Mouse (Mus musculus) hindbrain, embryonic 12.5 days (tissue): ENCODE measurements around the gene Cep250. TPM values are rescaled to one million over a fixed set of nuclear protein-coding genes. Genes with fewer than 3 reads are reported as not detected.
A peak's percentile ranks its signal among the peaks of the same experiment; 100 is the strongest.

Experiments used
- ATAC-seq: fragments of 200-750 bp; cut with Nextera tagmentation; 2 replicates; pipeline ENCODE4 v1.8.0; 2017; ENCODE audit warnings: moderate TSS enrichment; ENCODE audit not compliant: low FRiP score
- H3K27ac ChIP-seq: fragments of 300-500 bp; sonication (generic); 2 replicates; pipeline ENCODE4 v1.5.1; 2016; ENCODE audit warnings: mild to moderate bottlenecking
- H3K27me3 ChIP-seq: fragments of 300-500 bp; sonication (generic); 2 replicates; pipeline ENCODE4 v1.6.1; 2016; ENCODE audit warnings: mild to moderate bottlenecking
- H3K36me3 ChIP-seq: fragments of 300-500 bp; sonication (generic); 2 replicates; pipeline ENCODE4 v1.6.1; 2016; ENCODE audit warnings: mild to moderate bottlenecking
- H3K4me1 ChIP-seq: fragments of 300-500 bp; sonication (generic); 2 replicates; pipeline ENCODE4 v1.6.1; 2016
- H3K4me2 ChIP-seq: fragments of 300-500 bp; sonication (generic); replicated peaks from 2 replicates; pipeline ENCODE4 v1.6.1; 2016; ENCODE audit warnings: mild to moderate bottlenecking
- H3K4me3 ChIP-seq: fragments of 300-500 bp; sonication (generic); 2 replicates; pipeline ENCODE4 v1.5.1; 2016; ENCODE audit warnings: mild to moderate bottlenecking
- H3K9ac ChIP-seq: fragments of 300-500 bp; sonication (generic); 2 replicates; pipeline ENCODE4 v1.6.1; 2016; ENCODE audit warnings: mild to moderate bottlenecking, moderate library complexity
- H3K9me3 ChIP-seq: fragments of 300-500 bp; sonication (generic); replicated peaks from 2 replicates; pipeline ENCODE4 v1.6.1; 2016; ENCODE audit warnings: mild to moderate bottlenecking
- WGBS: fragments of 180-500 bp; shearing (Covaris S2); methylation state at CpG from one replicate; pipeline ENCODE4 v1.1.7; 2016; 5-methylcytosine and 5-hydroxymethylcytosine counted together
- polyA plus RNA-seq: library from polyadenylated mRNA; unstranded; fragments of >200 nt; fragmentation: Nextera tagmentation; extraction: Ambion mirVana; gene quantifications from 2 replicates; pipeline ENCODE4 v1.2.1, GENCODE M21; 2016

Gene Cep250
- polyA plus RNA-seq, 1 experiment from 2014 or later, result 26.9 TPM

DNA sequence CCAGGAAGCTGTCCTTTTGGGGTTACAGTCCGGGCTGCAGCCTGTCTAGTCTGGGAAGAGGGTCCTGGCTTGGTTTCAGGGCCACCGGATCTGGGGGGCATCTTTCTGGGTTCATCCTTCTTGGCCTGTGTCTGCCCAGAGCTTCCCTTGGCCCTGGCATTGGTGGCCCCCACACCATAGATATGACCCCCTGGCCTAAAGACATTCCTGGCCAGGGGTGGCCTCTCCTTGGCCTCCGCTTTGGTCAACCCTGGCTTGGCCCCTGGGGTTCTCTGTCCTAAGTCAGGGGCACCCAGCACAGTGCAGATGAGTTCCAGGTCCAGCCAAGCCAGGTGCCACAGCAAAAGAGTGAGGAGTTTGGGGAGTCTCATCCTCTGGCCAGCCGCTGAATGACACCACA lies 11.6 kb upstream of the Cep250 start:
- Histone ChIP-seq H3K9ac (peak overlapping the region; percentile 35; the same call in 1 of the 2 replicates), H3K4me2 (peak overlapping the region; percentile 13; the same call in 1 of the 2 replicates), H3K4me3 (no peak overlapping the region), H3K9me3 (no peaks in the 10 kb centered on the region), H3K27me3 (0 out of 2 replicates have a peak, but pooled peaks cover 8% of the 10 kb centered on the region), H3K4me1 (peaks cover 43% of the 10 kb centered on the region), H3K27ac (no peak overlapping the region; the same call in 1 of the 2 replicates), H3K36me3 (no peaks in the 10 kb centered on the region)
- no peak for ATAC-seq
- 77% methylated on average over 4 of the region's 4 CpGs for WGBS

DNA sequence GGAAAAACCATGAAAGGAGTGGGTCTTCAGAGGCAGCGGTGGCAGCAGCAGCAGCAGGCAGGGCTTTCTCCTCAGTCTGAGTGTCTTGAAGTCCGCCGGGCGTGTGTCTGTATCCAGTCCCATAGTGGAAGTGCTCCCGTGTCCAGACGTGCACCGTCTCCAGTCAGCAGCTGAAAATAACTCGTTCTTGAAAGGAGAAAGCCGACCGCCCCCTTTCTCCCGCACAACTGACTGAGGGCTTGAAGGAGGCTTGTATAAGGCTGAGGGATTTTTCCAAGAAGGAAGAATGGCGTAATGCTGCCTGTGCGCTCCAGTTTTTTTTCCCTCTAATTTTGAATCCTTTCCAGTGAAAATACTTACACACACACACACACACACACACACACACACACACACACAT lies 11.1 kb upstream of the Cep250 start, which contains the start of gene Gdf5:
Gene Gdf5, minus strand, starts transcription at position 244 of the 400 bp plus-strand sequence.
- WGBS, result 51% methylated on average over 13 of the region's 13 CpGs
- Histone ChIP-seq H3K4me1 (peaks cover 48% of the 10 kb centered on the region), H3K4me2 (peak within 1 kb of the TSS; percentile 32; the same call in 1 of the 2 replicates), H3K4me3 (no peak within 1 kb of the TSS), H3K36me3 (no peaks in the 10 kb centered on the region), H3K9me3 (no peaks in the 10 kb centered on the region), H3K9ac (peak within 1 kb of the TSS; percentile 35; the same call in 1 of the 2 replicates), H3K27me3 (0 out of 2 replicates have a peak, but pooled peaks cover 8% of the 10 kb centered on the region), H3K27ac (no peak within 1 kb of the TSS; the same call in 1 of the 2 replicates)
- ATAC-seq, result no peak

DNA sequence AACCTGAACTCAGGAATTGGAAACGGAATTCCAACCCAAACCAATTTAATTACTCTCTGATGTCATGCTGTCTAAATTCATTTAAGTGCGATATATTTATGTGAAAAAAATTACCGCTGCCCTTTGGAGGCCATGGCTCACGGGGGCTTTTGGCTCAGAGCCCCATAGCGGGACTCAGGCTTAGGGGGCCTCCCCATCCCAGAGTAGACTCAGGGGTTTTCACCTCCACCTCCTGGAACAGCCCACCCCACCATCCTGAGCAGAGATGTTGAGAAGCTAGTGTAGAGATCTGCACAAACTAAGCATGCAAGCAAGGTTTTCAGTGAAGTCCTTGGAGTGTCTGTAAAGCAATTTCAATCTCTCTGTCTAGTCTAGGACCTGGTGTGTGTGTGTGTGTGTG lies 10.7 kb upstream of the Cep250 start:
- Histone ChIP-seq H3K36me3 (no peaks in the 10 kb centered on the region), H3K4me1 (peaks cover 50% of the 10 kb centered on the region), H3K4me3 (no peak overlapping the region), H3K27me3 (0 out of 2 replicates have a peak, but pooled peaks cover 8% of the 10 kb centered on the region), H3K9ac (no peak overlapping the region), H3K9me3 (no peaks in the 10 kb centered on the region), H3K27ac (no peak overlapping the region), H3K4me2 (no peak overlapping the region)
- 72% methylated on average over 5 of the region's 5 CpGs for WGBS
- no peak for ATAC-seq

GRCm38 (mm10) chr2:155946069-155946468 lies 10.2 kb upstream of the Cep250 start:
- 0 out of 2 replicates have a peak, but pooled peaks cover 8% of the 10 kb centered on the region for H3K27me3 ChIP-seq
- no peak overlapping the region for H3K27ac ChIP-seq
- H3K9ac ChIP-seq, result no peak overlapping the region
- no peak overlapping the region for H3K4me3 ChIP-seq
- H3K36me3 ChIP-seq, result no peaks in the 10 kb centered on the region
- H3K9me3 ChIP-seq, result no peaks in the 10 kb centered on the region
- peaks cover 50% of the 10 kb centered on the region for H3K4me1 ChIP-seq
- H3K4me2 ChIP-seq, result no peak overlapping the region
- 0% methylated on average over 7 of the region's 7 CpGs for whole genome bisulfite sequencing
- ATAC-seq, result no peak

DNA sequence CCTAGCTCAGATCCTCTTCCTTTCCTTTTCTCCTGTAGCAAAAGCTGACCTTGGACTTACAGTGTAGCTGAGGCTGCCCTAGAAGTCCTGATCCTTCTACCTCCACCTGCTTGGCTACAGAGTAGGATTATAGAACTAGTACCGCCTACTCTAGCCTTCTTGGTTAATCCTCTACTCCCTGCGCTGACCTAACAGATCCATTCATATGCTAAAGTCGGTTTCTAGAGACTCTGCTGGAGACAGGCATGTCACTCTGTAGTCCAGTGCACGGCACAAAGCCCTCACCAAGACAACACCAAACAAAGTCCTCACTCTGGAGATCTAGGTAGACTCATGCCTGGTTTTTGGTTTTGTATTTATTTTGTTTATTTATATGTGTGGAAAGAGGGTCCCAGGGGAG lies 9.8 kb upstream of the Cep250 start:
- Histone ChIP-seq H3K4me1 (peaks cover 50% of the 10 kb centered on the region), H3K4me3 (no peak overlapping the region), H3K27me3 (0 out of 2 replicates have a peak, but pooled peaks cover 8% of the 10 kb centered on the region), H3K27ac (no peak overlapping the region), H3K9me3 (no peaks in the 10 kb centered on the region), H3K4me2 (no peak overlapping the region), H3K36me3 (no peaks in the 10 kb centered on the region), H3K9ac (no peak overlapping the region)
- ATAC-seq, result no peak
- 7% methylated on average over 4 of the region's 4 CpGs for WGBS

GRCm38 (mm10) chr2:155947390-155948002 lies 8.8 kb upstream of the Cep250 start:
- WGBS, result 68% methylated on average over 5 of the region's 5 CpGs
- Histone ChIP-seq H3K9me3 (no peaks in the 10 kb centered on the region), H3K27me3 (0 out of 2 replicates have a peak, but pooled peaks cover 11% of the 10 kb centered on the region), H3K9ac (no peak overlapping the region), H3K4me2 (no peak overlapping the region), H3K36me3 (no peaks in the 10 kb centered on the region), H3K27ac (no peak overlapping the region), H3K4me3 (no peak overlapping the region), H3K4me1 (peaks cover 50% of the 10 kb centered on the region)
- no peak for ATAC-seq

DNA sequence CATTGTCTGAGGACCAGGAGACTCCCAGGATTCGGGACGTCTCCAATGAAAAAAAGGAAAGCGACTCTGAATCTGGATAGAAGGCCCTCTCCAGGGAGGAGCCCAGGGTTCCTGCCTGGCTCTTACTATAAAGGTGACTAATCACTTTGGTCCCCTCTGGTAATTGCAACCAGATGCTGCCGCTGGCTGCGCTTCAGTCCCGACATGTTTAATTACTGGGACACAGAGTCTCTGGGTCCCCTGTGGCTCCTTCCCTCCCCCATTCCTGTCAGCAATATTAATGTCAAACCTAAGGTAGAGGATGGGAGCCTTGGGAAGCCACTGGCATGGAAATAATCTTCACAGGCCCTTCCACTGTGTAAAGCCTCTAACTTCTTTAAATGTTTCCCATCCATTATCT lies 6.9 kb upstream of the Cep250 start:
- H3K9me3 ChIP-seq, result no peaks in the 10 kb centered on the region
- no peaks in the 10 kb centered on the region for H3K36me3 ChIP-seq
- WGBS, result 14% methylated on average over 6 of the region's 6 CpGs
- ATAC-seq, result peak; percentile 73
- H3K9ac ChIP-seq, result no peak overlapping the region
- H3K4me3 ChIP-seq, result no peak overlapping the region
- H3K27me3 ChIP-seq, result peaks cover 17% of the 10 kb centered on the region; the same call in 1 of the 2 replicates
- H3K27ac ChIP-seq, result peak overlapping the region; percentile 23; the same call in 1 of the 2 replicates
- H3K4me1 ChIP-seq, result peaks cover 34% of the 10 kb centered on the region
- H3K4me2 ChIP-seq, result no peak overlapping the region

DNA sequence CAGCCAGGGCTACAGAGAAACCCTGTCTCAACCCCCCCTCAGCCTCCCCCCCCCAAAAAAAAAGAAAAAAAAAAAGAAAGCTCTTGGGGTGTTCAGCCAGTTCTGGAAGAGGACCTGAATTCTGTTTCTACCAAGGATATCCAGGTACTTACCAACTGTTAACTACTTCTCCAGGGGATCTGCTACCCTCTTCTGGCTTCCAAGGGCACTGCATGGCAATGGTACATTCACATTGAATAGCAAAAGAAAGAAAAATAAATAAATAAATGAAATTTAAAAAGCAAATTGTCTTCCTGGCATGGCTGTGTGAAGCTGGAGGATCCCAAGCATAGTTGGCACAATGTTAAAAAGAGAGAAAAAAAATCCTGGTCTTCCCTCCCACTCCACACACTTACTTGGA lies 4.3 kb upstream of the Cep250 start:
- no peak overlapping the region for H3K4me2 ChIP-seq
- H3K36me3 ChIP-seq, result no peaks in the 10 kb centered on the region
- H3K9me3 ChIP-seq, result no peaks in the 10 kb centered on the region
- H3K27me3 ChIP-seq, result peaks cover 14% of the 10 kb centered on the region; the same call in 1 of the 2 replicates
- peaks cover 15% of the 10 kb centered on the region for H3K4me1 ChIP-seq
- no peak overlapping the region for H3K9ac ChIP-seq
- H3K4me3 ChIP-seq, result no peak overlapping the region
- H3K27ac ChIP-seq, result no peak overlapping the region
- ATAC-seq, result no peak

- Histone ChIP-seq H3K9me3 (no peaks in the 10 kb centered on the region), H3K36me3 (peaks cover 16% of the 10 kb centered on the region), H3K4me3 (no peak overlapping the region), H3K4me1 (peaks cover 13% of the 10 kb centered on the region), H3K27me3 (no peaks in the 10 kb centered on the region), H3K4me2 (no peak overlapping the region), H3K9ac (no peak overlapping the region), H3K27ac (no peak overlapping the region)
- WGBS, result 88% methylated on average over 5 of the region's 5 CpGs
- no peak for ATAC-seq
Measured at GRCm38 (mm10) chr2:155959981-155960380, 3.7 kb downstream of the Cep250 start.

- no peak overlapping the region for H3K9ac ChIP-seq
- H3K27ac ChIP-seq, result no peak overlapping the region
- no peaks in the 10 kb centered on the region for H3K27me3 ChIP-seq
- ATAC-seq, result no peak
- peaks cover 31% of the 10 kb centered on the region for H3K36me3 ChIP-seq
- no peaks in the 10 kb centered on the region for H3K9me3 ChIP-seq
- peaks cover 13% of the 10 kb centered on the region for H3K4me1 ChIP-seq
- 70% methylated on average over 10 of the region's 10 CpGs for WGBS
- no peak overlapping the region for H3K4me3 ChIP-seq
- no peak overlapping the region for H3K4me2 ChIP-seq
Measured at GRCm38 (mm10) chr2:155961862-155962261, 5.6 kb downstream of the Cep250 start.

- Histone ChIP-seq H3K36me3 (peaks cover 42% of the 10 kb centered on the region), H3K4me1 (peaks cover 5% of the 10 kb centered on the region; the same call in 1 of the 2 replicates), H3K27me3 (no peaks in the 10 kb centered on the region), H3K27ac (no peak overlapping the region), H3K9ac (no peak overlapping the region), H3K9me3 (no peaks in the 10 kb centered on the region), H3K4me2 (no peak overlapping the region), H3K4me3 (no peak overlapping the region)
- no peak for ATAC-seq
- WGBS, result 54% methylated on average over 1 of the region's 1 CpGs
Measured at GRCm38 (mm10) chr2:155962991-155963390, 6.7 kb downstream of the Cep250 start.

- Histone ChIP-seq H3K9me3 (no peaks in the 10 kb centered on the region), H3K9ac (no peak overlapping the region), H3K27me3 (no peaks in the 10 kb centered on the region), H3K4me2 (no peak overlapping the region), H3K27ac (no peak overlapping the region), H3K36me3 (peaks cover 91% of the 10 kb centered on the region), H3K4me1 (no peaks in the 10 kb centered on the region), H3K4me3 (no peak overlapping the region)
- WGBS, result 86% methylated on average over 6 of the region's 6 CpGs
- ATAC-seq, result no peak
Measured at GRCm38 (mm10) chr2:155973348-155973747, 17.1 kb downstream of the Cep250 start.
